Mouse (Mus musculus): Measurements from ENCODE around the gene Dnmt3b. TPM values are rescaled to one million over a fixed set of nuclear protein-coding genes. Genes with fewer than 3 reads are reported as not detected.

The Dnmt3b gene
- 2.9 to 12.0 TPM (median 5.7 TPM) in 3 replicates for total RNA-seq (2017)

DNA sequence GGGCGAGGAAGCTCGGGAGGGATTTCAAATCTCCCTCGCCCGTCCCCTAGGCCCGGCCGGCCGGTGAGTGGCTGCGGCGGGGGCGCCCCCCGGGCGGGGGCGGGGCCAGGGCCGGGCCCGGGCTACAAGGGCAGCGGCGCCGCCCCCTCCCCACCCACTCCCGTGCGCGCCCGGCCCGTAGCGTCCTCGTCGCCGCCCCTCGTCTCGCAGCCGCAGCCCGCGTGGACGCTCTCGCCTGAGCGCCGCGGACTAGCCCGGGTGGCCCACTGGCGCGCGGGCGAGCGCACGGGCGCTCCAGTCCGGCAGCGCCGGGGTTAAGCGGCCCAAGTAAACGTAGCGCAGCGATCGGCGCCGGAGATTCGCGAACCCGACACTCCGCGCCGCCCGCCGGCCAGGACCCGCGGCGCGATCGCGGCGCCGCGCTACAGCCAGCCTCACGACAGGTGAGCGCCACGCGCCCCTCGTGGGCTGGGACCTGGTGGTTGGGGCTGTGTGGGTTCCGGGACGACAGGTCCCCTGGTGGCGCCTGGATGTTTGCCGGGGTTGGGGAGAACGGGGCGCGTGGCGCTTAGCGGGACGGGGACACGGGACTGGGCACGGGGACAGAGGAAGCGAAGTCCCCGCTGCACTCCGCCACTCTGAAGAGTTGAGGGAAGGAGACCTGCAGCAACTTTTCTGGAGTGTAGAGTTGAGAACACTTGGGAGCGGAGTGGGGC, at the start of gene Dnmt3b:
TSS of gene Dnmt3b (plus strand) at position 153 of the 716 bp plus-strand sequence.
- ATAC-seq (replicated peaks; ENCODE audit: insufficient number of reproducible peaks, low FRiP score, low TSS enrichment, poor library complexity, severe bottlenecking) = 0 out of 2 replicates have a peak, but pooled peaks have one; percentile 20

- no peak for ATAC-seq (replicated peaks; ENCODE audit: insufficient number of reproducible peaks, low FRiP score, low TSS enrichment, poor library complexity, severe bottlenecking)
These were observed 49.1 kb upstream of the Dnmt3b start for GRCm38 (mm10) chr2:153600021-153600666.

- ATAC-seq (replicated peaks; ENCODE audit: insufficient number of reproducible peaks, low FRiP score, low TSS enrichment, poor library complexity, severe bottlenecking) = no peak
These were observed 48.3 kb upstream of the Dnmt3b start for GRCm38 (mm10) chr2:153600667-153601648.

GRCm38 (mm10) chr2:153603724-153604123, 45.5 kb upstream of the Dnmt3b start:
- no peak for ATAC-seq (replicated peaks; ENCODE audit: insufficient number of reproducible peaks, low FRiP score, low TSS enrichment, poor library complexity, severe bottlenecking)

DNA sequence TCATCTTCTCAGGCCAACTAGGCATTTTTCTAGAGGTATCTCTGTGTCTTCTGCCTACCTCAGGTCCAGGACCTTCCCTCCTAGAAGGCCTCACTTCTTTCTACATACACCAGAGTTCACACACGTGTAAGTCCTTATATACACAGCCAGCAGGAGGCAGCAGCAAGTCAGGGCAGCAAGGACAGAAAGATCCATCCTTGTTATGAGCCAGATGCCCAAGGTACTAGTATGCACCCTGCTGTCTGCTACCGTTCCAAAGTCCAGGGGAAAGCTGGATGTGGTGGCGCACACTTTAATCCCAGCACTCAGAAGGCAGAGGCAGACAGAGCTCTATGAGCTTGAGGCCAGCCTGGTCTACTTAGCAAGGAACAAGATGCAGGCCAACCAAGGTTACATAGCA, 42.8 kb upstream of the Dnmt3b start:
- ATAC-seq (replicated peaks; ENCODE audit: insufficient number of reproducible peaks, low FRiP score, low TSS enrichment, poor library complexity, severe bottlenecking) = no peak

DNA sequence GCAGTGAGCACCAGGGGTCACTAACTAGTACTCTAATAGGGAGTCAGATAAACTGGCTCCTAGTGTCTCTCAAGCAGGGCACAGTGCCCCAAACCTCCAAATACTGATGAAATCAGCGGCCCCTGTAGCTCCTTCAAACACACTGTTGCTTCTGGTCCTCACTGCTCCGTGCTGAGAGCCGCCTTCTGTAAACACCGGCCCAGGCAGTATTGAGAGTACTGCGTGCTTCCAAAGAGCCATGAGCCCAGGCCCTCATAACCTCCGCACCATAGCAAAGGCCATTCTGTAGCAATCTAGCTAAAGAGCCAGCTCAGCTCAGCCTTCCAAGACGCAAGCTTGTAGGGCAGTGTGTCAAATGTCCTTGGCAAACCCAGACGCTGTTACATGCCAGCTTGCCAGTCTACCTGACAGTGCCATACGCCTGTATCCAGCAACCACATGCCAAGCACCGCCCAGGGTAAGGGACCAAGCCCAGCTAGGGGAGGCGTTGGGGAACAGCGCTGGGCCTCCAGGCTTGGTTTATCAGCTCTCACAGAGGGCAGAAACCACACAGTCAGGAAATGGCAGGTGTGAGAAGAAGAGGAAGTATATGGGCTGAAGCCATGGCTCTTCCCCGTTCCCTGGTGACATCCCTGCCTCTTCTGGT, 41.3 kb upstream of the Dnmt3b start:
- ATAC-seq (replicated peaks; ENCODE audit: insufficient number of reproducible peaks, low FRiP score, low TSS enrichment, poor library complexity, severe bottlenecking) = no peak

DNA sequence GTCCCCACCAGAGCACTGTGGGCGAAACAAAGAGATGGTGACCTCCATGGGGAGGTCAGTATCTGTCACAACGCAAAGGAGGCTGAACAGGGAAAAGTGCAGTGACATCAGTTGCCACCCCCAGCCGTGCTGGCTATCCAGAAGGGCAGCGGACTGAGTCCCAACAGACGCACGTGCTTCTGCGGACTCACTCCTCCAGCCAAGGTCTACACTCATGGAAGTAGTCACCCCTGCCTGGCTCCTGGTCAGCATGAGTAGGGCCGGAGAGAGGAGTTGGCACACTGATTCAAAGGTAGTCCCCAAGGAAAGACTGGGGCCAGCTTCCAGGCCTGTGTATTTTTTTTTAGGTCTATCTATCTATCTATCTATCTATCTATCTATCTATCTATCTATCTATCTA, 40.2 kb upstream of the Dnmt3b start:
- ATAC-seq (replicated peaks; ENCODE audit: insufficient number of reproducible peaks, low FRiP score, low TSS enrichment, poor library complexity, severe bottlenecking) = no peak

- peak; percentile 93 for ATAC-seq (replicated peaks; ENCODE audit: insufficient number of reproducible peaks, low FRiP score, low TSS enrichment, poor library complexity, severe bottlenecking)
These were observed 39.7 kb upstream of the Dnmt3b start for GRCm38 (mm10) chr2:153609548-153609947.

- ATAC-seq (replicated peaks; ENCODE audit: insufficient number of reproducible peaks, low FRiP score, low TSS enrichment, poor library complexity, severe bottlenecking) = no peak
These were observed 38.6 kb upstream of the Dnmt3b start for GRCm38 (mm10) chr2:153610426-153611240.

GRCm38 (mm10) chr2:153611241-153611630, 38.0 kb upstream of the Dnmt3b start:
- no peak for ATAC-seq (replicated peaks; ENCODE audit: insufficient number of reproducible peaks, low FRiP score, low TSS enrichment, poor library complexity, severe bottlenecking)

- no peak for ATAC-seq (replicated peaks; ENCODE audit: insufficient number of reproducible peaks, low FRiP score, low TSS enrichment, poor library complexity, severe bottlenecking)
These were observed 37.5 kb upstream of the Dnmt3b start for GRCm38 (mm10) chr2:153611743-153612142.

DNA sequence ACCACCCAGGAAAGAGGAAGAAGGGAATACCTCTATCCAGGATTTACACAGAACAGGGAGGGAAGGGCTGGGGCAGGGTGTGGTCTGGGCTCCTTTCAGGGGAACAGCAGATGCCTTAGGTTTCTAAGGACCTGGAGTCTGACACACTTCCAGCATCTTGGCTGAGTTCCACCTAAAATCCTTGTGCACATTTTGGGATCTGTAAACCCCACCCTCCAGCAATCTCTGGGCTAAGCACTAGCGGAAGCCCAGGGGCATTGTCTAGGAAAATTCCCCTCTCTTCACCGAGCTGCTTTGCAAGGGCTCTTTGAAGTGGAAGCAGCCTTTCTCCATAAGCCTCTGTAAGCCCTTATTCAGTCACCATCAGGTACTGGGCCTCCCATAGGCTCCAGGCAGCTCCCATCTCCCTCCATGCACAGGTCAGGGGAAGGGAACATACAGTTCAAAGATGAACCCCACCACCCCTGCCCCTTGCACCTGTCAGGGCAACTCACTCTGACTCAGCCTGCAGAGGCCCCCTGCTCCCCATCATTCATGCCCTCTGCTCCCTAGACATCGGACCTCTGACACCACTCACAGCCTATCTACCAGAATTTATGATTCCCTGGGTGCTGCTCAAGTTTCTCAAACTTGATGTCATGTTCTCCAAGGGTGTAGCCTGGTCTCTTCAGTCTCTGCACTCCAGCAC, 36.5 kb upstream of the Dnmt3b start:
- no peak for ATAC-seq (replicated peaks; ENCODE audit: insufficient number of reproducible peaks, low FRiP score, low TSS enrichment, poor library complexity, severe bottlenecking)

- ATAC-seq (replicated peaks; ENCODE audit: insufficient number of reproducible peaks, low FRiP score, low TSS enrichment, poor library complexity, severe bottlenecking) = no peak
These were observed 32.4 kb upstream of the Dnmt3b start for GRCm38 (mm10) chr2:153616893-153617292.

DNA sequence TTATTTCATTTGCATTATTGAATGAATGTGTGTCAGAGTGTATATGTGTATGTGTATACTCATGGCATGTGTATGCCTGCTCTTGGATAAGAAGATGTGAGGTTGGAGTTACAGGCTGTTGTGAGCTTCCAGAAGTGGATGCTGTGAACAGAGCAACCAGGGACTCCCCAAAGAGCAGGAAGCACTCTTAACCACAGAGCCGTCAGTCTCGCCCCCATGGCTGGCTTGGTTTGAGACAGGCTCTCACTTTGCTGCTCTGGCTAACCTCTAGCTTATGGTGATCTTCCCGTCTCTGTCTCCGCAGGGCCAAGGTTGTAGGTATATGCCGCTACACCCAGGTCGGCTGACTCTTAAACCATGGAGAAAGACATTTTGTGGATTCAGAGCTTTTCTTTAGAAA, 30.8 kb upstream of the Dnmt3b start:
- ATAC-seq (replicated peaks; ENCODE audit: insufficient number of reproducible peaks, low FRiP score, low TSS enrichment, poor library complexity, severe bottlenecking) = no peak

- ATAC-seq (replicated peaks; ENCODE audit: insufficient number of reproducible peaks, low FRiP score, low TSS enrichment, poor library complexity, severe bottlenecking) = no peak
These were observed 30.4 kb upstream of the Dnmt3b start for GRCm38 (mm10) chr2:153618889-153619288.

GRCm38 (mm10) chr2:153622449-153622848, 26.8 kb upstream of the Dnmt3b start:
- ATAC-seq (replicated peaks; ENCODE audit: insufficient number of reproducible peaks, low FRiP score, low TSS enrichment, poor library complexity, severe bottlenecking) = no peak

DNA sequence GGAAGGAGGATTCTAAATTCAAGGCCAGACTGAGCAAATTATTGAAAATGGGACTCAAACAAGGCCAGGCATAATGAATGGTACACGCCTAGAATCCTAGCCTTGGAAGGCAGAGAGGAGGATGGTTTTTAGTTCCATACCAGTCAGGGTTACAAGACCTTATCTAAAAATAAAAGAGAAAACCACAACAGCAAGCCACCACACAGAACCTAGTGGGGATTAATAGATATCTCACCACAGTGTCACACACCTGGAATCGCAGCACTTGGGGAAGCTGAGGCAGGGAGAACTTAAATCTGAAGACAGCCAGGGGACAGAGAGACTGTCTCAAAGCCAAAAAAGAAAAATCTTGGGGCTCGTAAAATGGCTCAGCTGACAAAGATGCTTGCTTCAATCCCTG, 18.3 kb upstream of the Dnmt3b start:
- no peak for ATAC-seq (replicated peaks; ENCODE audit: insufficient number of reproducible peaks, low FRiP score, low TSS enrichment, poor library complexity, severe bottlenecking)
